Mouse (Mus musculus): ENCODE measurements around the gene Arid5b.

Arid5b gene

GRCm38 (mm10) chr10:68138123-68138522, 140.4 kb downstream of the Arid5b start:
- DNase-seq (ENCODE audit: extremely low spot score, low read depth, low spot score): no peak

- DNase-seq (ENCODE audit: extremely low spot score, low read depth, low spot score): no peak
Measured at GRCm38 (mm10) chr10:68137151-68137833, 141.2 kb downstream of the Arid5b start.

- DNase-seq (ENCODE audit: extremely low spot score, low read depth, low spot score): no peak
Measured at GRCm38 (mm10) chr10:68136480-68137083, 142.0 kb downstream of the Arid5b start.

GRCm38 (mm10) chr10:68136051-68136450, 142.5 kb downstream of the Arid5b start:
- DNase-seq (ENCODE audit: extremely low spot score, low read depth, low spot score): no peak

GRCm38 (mm10) chr10:68135416-68135815, 143.1 kb downstream of the Arid5b start:
- no peak for DNase-seq (ENCODE audit: extremely low spot score, low read depth, low spot score)

- no peak for DNase-seq (ENCODE audit: extremely low spot score, low read depth, low spot score)
Measured at GRCm38 (mm10) chr10:68134549-68134948, 144.0 kb downstream of the Arid5b start.

- DNase-seq (ENCODE audit: extremely low spot score, low read depth, low spot score): no peak
Measured at GRCm38 (mm10) chr10:68134071-68134470, 144.5 kb downstream of the Arid5b start.

GRCm38 (mm10) chr10:68132636-68133035, 145.9 kb downstream of the Arid5b start:
- no peak for DNase-seq (ENCODE audit: extremely low spot score, low read depth, low spot score)

- no peak for DNase-seq (ENCODE audit: extremely low spot score, low read depth, low spot score)
Measured at GRCm38 (mm10) chr10:68132154-68132553, 146.4 kb downstream of the Arid5b start.

GRCm38 (mm10) chr10:68129651-68130050, 148.9 kb downstream of the Arid5b start:
- no peak for DNase-seq (ENCODE audit: extremely low spot score, low read depth, low spot score)

GRCm38 (mm10) chr10:68129009-68129408, 149.5 kb downstream of the Arid5b start:
- DNase-seq (ENCODE audit: extremely low spot score, low read depth, low spot score): no peak

GRCm38 (mm10) chr10:68128441-68128848, 150.1 kb downstream of the Arid5b start:
- no peak for DNase-seq (ENCODE audit: extremely low spot score, low read depth, low spot score)

- DNase-seq (ENCODE audit: extremely low spot score, low read depth, low spot score): no peak
Measured at GRCm38 (mm10) chr10:68127604-68128256, 150.8 kb downstream of the Arid5b start.

- no peak for DNase-seq (ENCODE audit: extremely low spot score, low read depth, low spot score)
Measured at GRCm38 (mm10) chr10:68127104-68127503, 151.4 kb downstream of the Arid5b start.

GRCm38 (mm10) chr10:68126551-68126950, 152.0 kb downstream of the Arid5b start:
- no peak for DNase-seq (ENCODE audit: extremely low spot score, low read depth, low spot score)

GRCm38 (mm10) chr10:68125919-68126550, 152.5 kb downstream of the Arid5b start:
- no peak for DNase-seq (ENCODE audit: extremely low spot score, low read depth, low spot score)

GRCm38 (mm10) chr10:68124985-68125384, 153.6 kb downstream of the Arid5b start:
- no peak for DNase-seq (ENCODE audit: extremely low spot score, low read depth, low spot score)

GRCm38 (mm10) chr10:68123446-68123845, 155.1 kb downstream of the Arid5b start:
- no peak for DNase-seq (ENCODE audit: extremely low spot score, low read depth, low spot score)

- no peak for DNase-seq (ENCODE audit: extremely low spot score, low read depth, low spot score)
Measured at GRCm38 (mm10) chr10:68121960-68122359, 156.6 kb downstream of the Arid5b start.

GRCm38 (mm10) chr10:68121251-68121650, 157.3 kb downstream of the Arid5b start:
- DNase-seq (ENCODE audit: extremely low spot score, low read depth, low spot score): no peak

GRCm38 (mm10) chr10:68120011-68120410, 158.5 kb downstream of the Arid5b start:
- no peak for DNase-seq (ENCODE audit: extremely low spot score, low read depth, low spot score)

GRCm38 (mm10) chr10:68119285-68119684, 159.3 kb downstream of the Arid5b start:
- DNase-seq (ENCODE audit: extremely low spot score, low read depth, low spot score): no peak
